Mouse (Mus musculus) urinary bladder, adult 2 months (tissue): Measurements from ENCODE around the gene Olfr810. TPM values are rescaled to one million over a fixed set of nuclear protein-coding genes. Genes with fewer than 3 reads are reported as not detected.

Experiments
- DNase-seq: peaks from one replicate; pipeline ENCODE4 v3.0.0; 2022; ENCODE audit warnings: low spot score
- polyA plus RNA-seq: library from polyadenylated mRNA; depleted of rRNA; stranded (reverse); fragments of >200 nt; gene quantifications from 2 replicates; pipeline ENCODE4 v1.2.3, GENCODE M21; 2012; rRNA removed

Olfr810 gene
- not detected in 2 replicates for polyA plus RNA-seq

GRCm38 (mm10) chr10:129794817-129795216 is at the start of gene Olfr810:
Gene Olfr810, minus strand, starts transcription at chr10:129794917.
- no peak for DNase-seq

- DNase-seq = no peak
Measured at GRCm38 (mm10) chr10:129804296-129804695, 9.6 kb upstream of the Olfr810 start, which contains the start of gene Olfr811. Gene Olfr811, minus strand, starts transcription at chr10:129804396.

- DNase-seq = no peak
Measured at GRCm38 (mm10) chr10:129778123-129778522, 16.6 kb downstream of the Olfr810 start.

GRCm38 (mm10) chr10:129774338-129774737 is 20.4 kb downstream of the Olfr810 start, which contains the start of gene Olfr809:
Gene Olfr809, plus strand, starts transcription at chr10:129774638.
- DNase-seq = no peak

GRCm38 (mm10) chr10:129765182-129765581 is 29.5 kb downstream of the Olfr810 start, which contains the start of gene Olfr808:
Gene Olfr808, plus strand, starts transcription at chr10:129765482.
- DNase-seq = no peak

- DNase-seq = no peak
Measured at GRCm38 (mm10) chr10:129757693-129758092, 37.0 kb downstream of the Olfr810 start, which contains the start of gene Olfr807. Gene Olfr807, minus strand, starts transcription at chr10:129757793.

GRCm38 (mm10) chr10:129741821-129742220 is 52.9 kb downstream of the Olfr810 start, which contains the start of gene Olfr806:
Gene Olfr806, minus strand, starts transcription at chr10:129741921.
- DNase-seq = no peak

Other genes starting within 250 kb of the Olfr810 start
- gene Olfr794, start 227.3 kb downstream of the Olfr810 start, polyA plus RNA-seq = not detected in 2 replicates
- gene Olfr796, start 182.3 kb downstream of the Olfr810 start, polyA plus RNA-seq = not detected in 2 replicates
- not detected in 2 replicates for gene Olfr798, start 167.0 kb downstream of the Olfr810 start, polyA plus RNA-seq
- not detected in 2 replicates for gene Olfr799, start 157.4 kb downstream of the Olfr810 start, polyA plus RNA-seq
- not detected in 2 replicates for gene Olfr800, start 137.2 kb downstream of the Olfr810 start, polyA plus RNA-seq
- not detected in 2 replicates for gene Olfr801, start 121.1 kb downstream of the Olfr810 start, polyA plus RNA-seq
- not detected in 2 replicates for gene Olfr802, start 106.7 kb downstream of the Olfr810 start, polyA plus RNA-seq
- gene Olfr803, start 100.6 kb downstream of the Olfr810 start, polyA plus RNA-seq = not detected in 2 replicates
- not detected in 2 replicates for gene Olfr804, start 91.7 kb downstream of the Olfr810 start, polyA plus RNA-seq
- not detected in 2 replicates for gene Olfr805, start 65.5 kb downstream of the Olfr810 start, polyA plus RNA-seq
- gene Olfr806, start 53.0 kb downstream of the Olfr810 start, polyA plus RNA-seq = not detected in 2 replicates
- not detected in 2 replicates for gene Olfr807, start 37.1 kb downstream of the Olfr810 start, polyA plus RNA-seq
- gene Olfr808, start 29.4 kb downstream of the Olfr810 start, polyA plus RNA-seq = not detected in 2 replicates
- gene Olfr809, start 20.3 kb downstream of the Olfr810 start, polyA plus RNA-seq = not detected in 2 replicates
- gene Olfr811, start 9.5 kb upstream of the Olfr810 start, polyA plus RNA-seq = not detected in 2 replicates
- not detected in 2 replicates for gene Olfr812, start 51.2 kb upstream of the Olfr810 start, polyA plus RNA-seq
- not detected in 2 replicates for gene Olfr813, start 60.5 kb upstream of the Olfr810 start, polyA plus RNA-seq
- not detected in 2 replicates for gene Olfr814, start 84.9 kb upstream of the Olfr810 start, polyA plus RNA-seq
- not detected in 2 replicates for gene Olfr815, start 111.0 kb upstream of the Olfr810 start, polyA plus RNA-seq
- gene Olfr816, start 120.7 kb upstream of the Olfr810 start, polyA plus RNA-seq = not detected in 2 replicates
- gene Olfr818, start 154.2 kb upstream of the Olfr810 start, polyA plus RNA-seq = not detected in 2 replicates
- not detected in 2 replicates for gene Olfr819, start 172.3 kb upstream of the Olfr810 start, polyA plus RNA-seq
- not detected in 2 replicates for gene Olfr247, start 181.2 kb upstream of the Olfr810 start, polyA plus RNA-seq
- not detected in 2 replicates for gene Gm10310, start 190.1 kb upstream of the Olfr810 start, polyA plus RNA-seq
- gene Olfr820, start 217.7 kb upstream of the Olfr810 start, polyA plus RNA-seq = not detected in 2 replicates
- not detected in 2 replicates for gene Olfr821, start 235.4 kb upstream of the Olfr810 start, polyA plus RNA-seq